Mouse (Mus musculus) embryonic facial prominence, embryonic 14.5 days (tissue): Measurements from ENCODE around the gene Zdhhc5. TPM values are rescaled to one million over a fixed set of nuclear protein-coding genes. Genes with fewer than 3 reads are reported as not detected.

Experiments
- ATAC-seq: fragments of 200-750 bp; cut with Nextera tagmentation; 2 replicates; pipeline ENCODE4 v1.8.0; 2017; ENCODE audit warnings: low read depth, moderate number of reproducible peaks, moderate TSS enrichment
- DNase-seq: peaks from one replicate; pipeline ENCODE4 v3.0.0-alpha.2; 2015; ENCODE audit warnings: low spot score
- H3K27ac ChIP-seq: fragments of 300-500 bp; sonication (generic); replicated peaks from 2 replicates; pipeline ENCODE4 v1.5.1; 2014; ENCODE audit warnings: low read depth, mild to moderate bottlenecking, low read length, moderate library complexity
- H3K27me3 ChIP-seq: fragments of 300-500 bp; sonication (generic); replicated peaks from 2 replicates; pipeline ENCODE4 v1.6.1; 2014; ENCODE audit warnings: low read length; ENCODE audit not compliant: control insufficient read depth, insufficient read depth
- H3K36me3 ChIP-seq: fragments of 300-500 bp; sonication (generic); 2 replicates; pipeline ENCODE4 v1.6.1; 2014; ENCODE audit warnings: low read length, mixed read lengths; ENCODE audit not compliant: control insufficient read depth, insufficient read depth
- H3K4me1 ChIP-seq: fragments of 300-500 bp; sonication (generic); 2 replicates; pipeline ENCODE4 v1.6.1; 2014; ENCODE audit warnings: antibody characterized with exemption, low read length; ENCODE audit not compliant: control insufficient read depth, insufficient read depth
- H3K4me2 ChIP-seq: fragments of 300-500 bp; sonication (generic); 2 replicates; pipeline ENCODE4 v1.6.1; 2014; ENCODE audit warnings: low read depth, mild to moderate bottlenecking, low read length, moderate library complexity, mixed read lengths
- H3K4me3 ChIP-seq: fragments of 300-500 bp; sonication (generic); 2 replicates; pipeline ENCODE4 v1.5.1; 2014; ENCODE audit warnings: low read depth, mild to moderate bottlenecking, low read length
- H3K9ac ChIP-seq: fragments of 300-500 bp; sonication (generic); 2 replicates; pipeline ENCODE4 v1.6.1; 2014; ENCODE audit warnings: low read depth, mild to moderate bottlenecking, low read length, moderate library complexity, mixed read lengths
- H3K9me3 ChIP-seq: fragments of 300-500 bp; sonication (generic); 2 replicates; pipeline ENCODE4 v1.6.1; 2016; ENCODE audit warnings: low read length; ENCODE audit not compliant: control insufficient read depth
- WGBS: fragments of 180-500 bp; shearing (Covaris S2); extraction: QIAGEN DNeasy Blood & Tissue Kit; methylation state at CpG from one replicate; pipeline ENCODE4 v1.1.7; 2014; 5-methylcytosine and 5-hydroxymethylcytosine counted together
- polyA plus RNA-seq: library from polyadenylated mRNA; unstranded; fragments of >200 nt; fragmentation: Nextera tagmentation; extraction: Ambion mirVana; gene quantifications from 2 replicates; pipeline ENCODE4 v1.2.1, GENCODE M21; 2014

Zdhhc5 gene
- polyA plus RNA-seq, 1 experiment from 2014 or later = 31.6 TPM

DNA sequence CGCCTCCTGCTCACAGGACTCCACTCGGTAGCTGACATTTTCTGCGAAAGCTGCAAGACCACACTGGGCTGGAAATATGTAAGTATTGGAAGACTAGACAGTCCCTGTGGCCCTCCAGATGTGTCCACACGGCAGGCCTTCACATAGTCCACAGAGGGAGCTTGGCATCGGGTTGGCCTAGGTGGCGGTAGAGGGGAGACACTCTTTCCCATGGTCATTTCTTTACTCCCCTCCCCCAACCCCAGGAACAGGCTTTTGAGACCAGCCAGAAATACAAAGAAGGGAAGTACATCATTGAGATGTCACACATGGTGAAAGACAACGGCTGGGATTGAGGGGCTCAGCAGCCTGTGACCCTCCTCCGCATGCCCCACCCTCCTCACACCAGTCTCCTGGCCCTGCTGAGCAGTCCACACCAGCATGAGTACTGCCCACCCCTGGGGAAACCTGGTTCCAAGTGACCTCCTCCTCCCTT is 22.5 kb upstream of the Zdhhc5 start:
- DNase-seq (peak; percentile 65), ATAC-seq (no peak)
- Histone ChIP-seq H3K27ac (peak overlapping the region; percentile 10), H3K4me2 (peak overlapping the region; percentile 70; the same call in 1 of the 2 replicates), H3K36me3 (peaks cover 9% of the 10 kb centered on the region; the same call in 1 of the 2 replicates), H3K9me3 (no peaks in the 10 kb centered on the region), H3K4me3 (no peak overlapping the region), H3K27me3 (no peaks in the 10 kb centered on the region), H3K9ac (no peak overlapping the region), H3K4me1 (peaks cover 61% of the 10 kb centered on the region)
- 5% methylated on average over 8 of the region's 8 CpGs for WGBS

DNA sequence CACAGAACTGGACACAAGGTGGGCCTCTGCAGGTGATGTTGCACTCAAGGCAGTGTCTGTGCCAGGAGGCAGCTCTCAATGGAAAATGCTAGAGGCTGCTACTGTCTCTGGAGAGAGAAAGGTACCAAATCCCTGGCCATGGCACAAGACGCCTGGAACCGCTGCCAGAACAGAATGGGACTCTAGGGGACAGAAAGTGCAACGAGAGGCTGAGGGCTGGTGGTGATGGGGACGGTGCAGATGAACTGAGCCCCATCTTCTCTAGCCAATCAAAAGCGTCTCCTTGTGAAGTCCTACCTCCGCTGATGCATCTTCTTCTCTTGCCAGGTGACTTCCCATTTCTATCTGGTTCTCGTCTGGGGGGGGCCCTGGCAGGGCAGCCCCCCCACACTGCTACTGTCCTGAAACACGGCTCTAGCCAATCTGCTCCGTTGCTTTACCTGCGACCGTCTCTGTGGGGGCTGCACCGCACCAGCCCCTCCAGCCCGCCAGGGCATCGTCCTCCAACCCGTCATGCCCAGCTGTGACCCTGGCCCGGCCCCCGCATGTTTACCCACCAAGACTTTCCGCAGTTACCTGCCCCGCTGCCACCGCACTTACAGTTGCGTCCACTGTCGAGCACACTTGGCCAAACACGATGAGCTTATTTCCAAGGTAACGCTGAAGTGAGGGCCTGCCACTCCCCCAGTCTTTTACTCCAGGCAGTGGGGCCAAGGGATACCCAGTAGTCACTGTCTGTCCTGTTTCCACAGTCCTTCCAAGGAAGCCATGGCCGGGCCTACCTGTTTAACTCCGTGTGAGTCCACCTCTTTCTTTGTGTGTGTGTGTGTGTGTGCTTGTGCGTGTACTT is 21.6 kb upstream of the Zdhhc5 start:
- DNase-seq = peak; percentile 23
- WGBS = 3% methylated on average over 25 of the region's 27 CpGs
- Histone ChIP-seq H3K4me3 (peak overlapping the region; percentile 8; the same call in 1 of the 2 replicates), H3K27ac (no peak overlapping the region), H3K9ac (no peak overlapping the region), H3K4me2 (peak overlapping the region; percentile 70), H3K4me1 (peaks cover 54% of the 10 kb centered on the region), H3K9me3 (no peaks in the 10 kb centered on the region), H3K36me3 (peaks cover 9% of the 10 kb centered on the region; the same call in 1 of the 2 replicates), H3K27me3 (no peaks in the 10 kb centered on the region)
- no peak for ATAC-seq

DNA sequence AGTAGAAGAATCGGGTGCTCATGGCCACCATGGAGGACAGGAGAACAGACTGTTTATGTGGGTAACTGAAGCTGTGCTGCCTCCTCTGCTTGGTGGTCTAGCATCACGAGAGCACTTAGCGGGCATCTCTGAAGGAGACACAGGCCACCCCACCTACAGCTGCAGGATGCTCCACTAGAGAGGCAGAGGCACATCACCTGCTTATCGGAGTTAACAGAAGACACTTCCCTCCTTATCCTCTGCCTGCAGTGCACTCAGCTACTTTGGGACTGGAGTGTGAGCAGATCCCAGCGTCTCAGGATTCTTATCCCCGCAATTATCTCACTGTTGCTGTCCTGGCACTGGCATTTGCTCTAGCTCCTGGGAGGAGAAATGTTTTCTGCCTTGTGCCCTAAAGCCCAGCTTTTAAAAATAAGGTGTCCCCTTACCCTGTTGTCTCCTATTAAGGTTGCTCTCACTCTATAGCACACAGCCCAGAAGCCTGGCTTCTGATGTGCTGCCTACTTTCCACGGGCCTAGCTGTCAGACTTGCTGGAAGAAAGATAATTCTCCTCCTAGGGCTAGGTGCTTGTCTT is 20.5 kb upstream of the Zdhhc5 start:
- Histone ChIP-seq H3K9me3 (no peaks in the 10 kb centered on the region), H3K27ac (no peak overlapping the region), H3K4me2 (peak overlapping the region; percentile 70), H3K9ac (peak overlapping the region; percentile 25; the same call in 1 of the 2 replicates), H3K4me3 (peak overlapping the region; percentile 47), H3K27me3 (no peaks in the 10 kb centered on the region), H3K36me3 (peaks cover 1% of the 10 kb centered on the region; the same call in 1 of the 2 replicates), H3K4me1 (peaks cover 47% of the 10 kb centered on the region)
- DNase-seq (no peak), ATAC-seq (no peak)
- 16% methylated on average over 7 of the region's 7 CpGs for WGBS

DNA sequence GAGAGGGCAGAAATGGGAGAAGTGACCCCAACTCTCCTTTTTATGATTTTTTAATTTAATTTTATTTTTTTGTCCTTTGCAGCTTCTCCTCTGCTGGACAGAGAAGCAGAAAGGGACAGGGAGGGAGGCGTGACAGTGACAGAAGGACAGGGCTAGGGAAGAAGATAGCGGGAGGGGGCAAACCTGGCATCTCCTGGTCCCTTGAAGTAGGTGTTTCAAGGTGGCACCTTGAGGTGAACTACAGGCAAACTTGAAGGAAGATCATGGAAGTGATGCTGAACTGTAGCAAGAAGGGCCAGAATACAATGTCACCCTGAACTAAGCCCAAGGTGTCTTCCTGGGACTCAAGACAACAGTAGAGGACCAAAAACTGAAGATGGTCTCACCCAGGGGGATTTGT is 19.9 kb upstream of the Zdhhc5 start:
- H3K36me3 ChIP-seq = no peaks in the 10 kb centered on the region
- H3K4me3 ChIP-seq = peak overlapping the region; percentile 47
- H3K27me3 ChIP-seq = no peaks in the 10 kb centered on the region
- H3K27ac ChIP-seq = no peak overlapping the region
- H3K4me1 ChIP-seq = peaks cover 46% of the 10 kb centered on the region
- H3K9ac ChIP-seq = peak overlapping the region; percentile 68
- WGBS = 2% methylated on average over 2 of the region's 2 CpGs
- DNase-seq (no peak), ATAC-seq (no peak)
- H3K4me2 ChIP-seq = peak overlapping the region; percentile 70
- no peaks in the 10 kb centered on the region for H3K9me3 ChIP-seq

DNA sequence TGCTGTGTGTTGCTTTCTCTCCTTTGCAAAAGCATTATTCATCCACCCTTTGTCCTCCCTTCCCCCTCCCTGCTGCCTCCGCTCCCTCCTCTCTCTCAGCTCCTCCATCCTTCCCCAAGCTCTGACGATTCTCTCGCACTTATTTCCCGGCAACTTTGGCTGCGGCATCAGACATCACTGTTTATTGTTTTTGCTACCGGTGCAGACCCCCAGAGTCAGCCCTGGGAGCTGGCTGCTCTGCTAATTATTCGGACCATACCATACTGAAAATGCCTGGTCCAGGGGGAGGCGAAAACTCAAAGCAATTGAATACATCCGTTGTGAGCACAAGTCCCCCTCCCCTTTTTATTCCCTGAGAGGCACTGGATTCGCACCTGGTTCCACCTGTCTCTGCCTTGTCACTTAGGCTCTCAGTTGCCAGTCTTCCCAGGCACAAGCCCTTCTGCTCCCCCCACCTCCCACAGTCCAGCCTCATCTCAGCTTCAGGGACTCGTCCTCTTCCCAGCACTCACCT is 19.4 kb upstream of the Zdhhc5 start:
- H3K9ac ChIP-seq = peak overlapping the region; percentile 68
- under 1% methylated on average over 11 of the region's 11 CpGs for WGBS
- 0 out of 2 replicates have a peak overlapping the region, but pooled peaks have one; percentile 39 for H3K27ac ChIP-seq
- peak overlapping the region; percentile 47 for H3K4me3 ChIP-seq
- no peaks in the 10 kb centered on the region for H3K27me3 ChIP-seq
- peak; percentile 13; the same call in 1 of the 2 replicates for ATAC-seq
- no peaks in the 10 kb centered on the region for H3K9me3 ChIP-seq
- no peaks in the 10 kb centered on the region for H3K36me3 ChIP-seq
- H3K4me1 ChIP-seq = peaks cover 42% of the 10 kb centered on the region
- peak overlapping the region; percentile 70 for H3K4me2 ChIP-seq
- peak; percentile 48 for DNase-seq

DNA sequence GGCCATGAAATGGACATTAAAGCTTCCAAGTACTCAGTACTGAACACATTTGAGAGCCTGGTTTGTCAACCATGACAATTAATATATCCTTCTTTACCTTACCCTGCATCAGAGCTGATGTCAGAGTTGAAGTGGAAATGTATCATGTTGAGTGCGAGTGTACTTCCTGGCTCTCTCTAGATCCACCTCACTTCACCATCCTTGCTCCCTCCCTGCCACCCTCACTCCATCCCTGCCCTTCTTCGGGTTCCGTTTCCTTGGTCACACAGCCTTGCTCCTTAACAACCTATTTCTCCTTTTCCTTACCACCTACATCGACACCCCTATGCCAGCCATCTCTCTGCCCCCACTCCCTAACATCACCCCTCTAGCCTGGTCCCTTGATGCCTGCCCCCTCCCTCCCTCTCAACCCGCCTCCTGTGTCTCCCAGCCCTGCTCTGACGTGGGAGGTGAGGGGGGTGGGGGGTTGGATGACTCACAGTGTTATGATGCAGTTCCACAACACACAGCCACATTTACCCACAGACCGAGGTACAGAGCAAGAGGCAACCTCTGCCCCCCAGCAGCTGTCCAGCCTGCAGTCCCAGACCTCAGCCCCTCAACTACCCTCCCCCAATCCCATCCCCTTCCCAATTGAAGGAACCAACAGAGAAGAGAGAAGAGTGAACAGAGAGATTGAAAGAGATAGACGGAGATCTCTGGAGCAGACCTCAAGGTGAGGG is 18.8 kb upstream of the Zdhhc5 start, which contains the start of gene Ypel4:
Gene Ypel4, plus strand, starts transcription at position 480 of the 722 bp plus-strand sequence.
- no peaks in the 10 kb centered on the region for H3K36me3 ChIP-seq
- H3K4me1 ChIP-seq = peaks cover 39% of the 10 kb centered on the region
- H3K4me2 ChIP-seq = peak within 1 kb of the TSS; percentile 70
- peak within 1 kb of the TSS; percentile 47 for H3K4me3 ChIP-seq
- H3K9ac ChIP-seq = peak within 1 kb of the TSS; percentile 68
- WGBS = 2% methylated on average over 8 of the region's 8 CpGs
- H3K27ac ChIP-seq = 0 out of 2 replicates have a peak within 1 kb of the TSS, but pooled peaks have one; percentile 39
- ATAC-seq (peak; percentile 64), DNase-seq (peak; percentile 66)
- H3K27me3 ChIP-seq = no peaks in the 10 kb centered on the region
- no peaks in the 10 kb centered on the region for H3K9me3 ChIP-seq

DNA sequence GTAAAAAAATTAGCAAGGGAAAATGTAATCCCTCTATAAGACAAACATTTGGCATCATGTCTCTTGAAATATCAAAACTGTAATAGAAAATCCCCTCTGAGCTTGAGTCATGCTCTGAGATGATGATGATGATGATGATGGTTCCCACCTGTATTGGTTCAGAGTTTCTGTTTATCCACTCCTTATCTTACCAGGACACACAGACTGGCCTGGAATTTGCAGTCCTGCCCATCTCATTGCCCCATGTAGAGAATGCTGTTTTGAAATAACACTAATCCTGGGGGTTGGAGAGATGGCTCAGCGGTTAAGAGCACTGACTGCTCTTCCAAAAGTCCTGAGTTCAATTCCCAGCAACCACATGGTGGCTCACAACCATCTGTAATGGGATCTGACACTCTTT is 17.4 kb upstream of the Zdhhc5 start:
- DNase-seq (no peak), ATAC-seq (no peak)
- WGBS = 86% methylated on average over 1 of the region's 1 CpGs
- H3K36me3 ChIP-seq = no peaks in the 10 kb centered on the region
- H3K4me3 ChIP-seq = no peak overlapping the region
- no peak overlapping the region for H3K27ac ChIP-seq
- peaks cover 31% of the 10 kb centered on the region for H3K4me1 ChIP-seq
- H3K27me3 ChIP-seq = no peaks in the 10 kb centered on the region
- H3K9ac ChIP-seq = no peak overlapping the region
- no peak overlapping the region for H3K4me2 ChIP-seq
- H3K9me3 ChIP-seq = no peaks in the 10 kb centered on the region

DNA sequence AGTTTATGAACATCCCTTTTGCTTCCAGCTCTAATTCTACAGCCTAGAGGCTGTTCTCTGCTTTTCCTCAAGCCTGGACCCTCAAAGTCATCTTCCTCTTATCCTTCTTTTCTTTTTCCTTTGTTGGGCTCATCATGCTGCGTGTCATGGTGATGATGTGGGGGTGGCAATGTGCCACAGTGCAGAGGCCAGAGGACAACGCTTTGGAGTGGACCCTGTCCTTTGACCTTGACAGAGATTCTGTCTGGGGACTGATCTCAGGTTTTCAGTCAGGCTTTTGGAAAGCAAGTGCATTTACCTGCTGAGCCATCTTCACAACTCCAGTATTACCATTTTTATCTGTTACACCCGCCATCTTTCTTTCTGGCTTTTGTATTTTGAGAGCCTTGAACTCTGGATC is 16.2 kb upstream of the Zdhhc5 start:
- no peak overlapping the region for H3K9ac ChIP-seq
- H3K27me3 ChIP-seq = no peaks in the 10 kb centered on the region
- H3K27ac ChIP-seq = no peak overlapping the region
- H3K4me3 ChIP-seq = no peak overlapping the region
- WGBS = 82% methylated on average over 3 of the region's 3 CpGs
- no peaks in the 10 kb centered on the region for H3K9me3 ChIP-seq
- ATAC-seq = no peak
- no peak for DNase-seq
- peaks cover 24% of the 10 kb centered on the region for H3K4me1 ChIP-seq
- no peaks in the 10 kb centered on the region for H3K36me3 ChIP-seq
- H3K4me2 ChIP-seq = no peak overlapping the region
